Mouse (Mus musculus): ENCODE data around the gene Apc2.

Apc2 gene

DNA sequence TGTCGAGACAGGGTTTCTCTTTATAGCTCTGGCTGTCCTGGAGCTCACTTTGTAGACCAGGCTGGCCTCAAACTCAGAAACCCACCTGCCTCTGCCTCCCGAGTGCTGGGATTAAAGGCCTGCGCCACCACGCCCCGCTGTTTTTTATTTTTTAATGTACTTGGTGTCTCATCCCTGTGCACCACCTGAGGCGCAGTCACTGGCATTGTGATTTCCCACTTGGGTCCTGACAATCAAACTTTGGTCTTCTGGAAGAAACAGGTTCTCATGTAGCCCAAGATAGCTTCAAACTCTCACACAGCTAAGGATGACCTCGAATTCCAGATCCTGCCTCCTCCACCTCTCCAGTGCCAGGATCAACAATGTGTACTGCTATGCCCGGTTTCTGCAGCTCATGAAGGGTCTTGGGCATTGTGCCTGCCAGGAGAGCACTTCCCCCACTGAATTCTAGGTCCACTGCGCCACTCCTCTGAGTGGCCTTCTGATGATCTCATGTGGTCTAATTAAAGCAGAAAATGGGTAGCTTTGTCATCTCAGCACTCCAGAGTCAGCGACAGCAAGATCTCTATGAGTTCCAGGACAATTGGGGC, 32.9 kb upstream of the Apc2 start:
- no peak for DNase-seq

DNA sequence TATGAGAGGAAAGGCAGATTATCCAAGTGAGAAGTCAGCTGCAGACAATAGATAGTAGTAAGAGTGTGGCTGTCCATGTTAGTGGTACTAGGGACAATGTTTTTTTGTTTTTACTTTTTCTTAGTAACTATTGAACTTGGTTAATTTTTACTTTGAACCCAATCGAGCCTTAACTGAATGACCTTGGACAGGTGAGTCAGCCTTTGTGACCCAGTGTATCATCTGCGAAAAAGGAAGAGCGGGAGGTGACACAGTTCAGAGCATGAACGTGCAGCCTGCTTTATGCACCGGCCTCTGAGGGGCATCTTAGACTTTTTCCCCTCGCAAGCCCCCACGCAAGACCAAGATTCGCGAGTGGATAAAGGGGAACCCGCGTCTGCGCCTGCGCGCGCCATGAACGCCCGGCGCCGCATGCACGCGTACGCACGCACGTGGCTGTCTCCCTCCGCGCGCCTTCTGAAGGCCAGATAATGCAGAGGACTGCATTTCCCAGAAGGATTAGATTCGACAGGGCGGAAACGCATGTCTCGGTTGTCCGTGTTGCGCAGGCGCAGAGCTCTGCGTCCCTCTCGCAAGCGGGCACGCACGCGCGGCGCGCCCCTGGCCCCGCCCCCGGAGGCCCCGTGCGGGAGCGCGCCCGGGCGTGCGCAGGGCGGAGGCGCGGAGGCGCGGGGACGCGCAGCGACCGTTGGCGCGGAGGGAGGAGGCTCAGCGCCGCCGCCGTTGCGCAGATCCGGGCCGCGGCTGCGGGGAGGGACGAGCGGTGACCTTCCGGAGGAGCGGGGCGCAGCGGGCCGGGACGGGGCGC, 31.2 kb upstream of the Apc2 start:
- DNase-seq: peak; percentile 99 to 100

DNA sequence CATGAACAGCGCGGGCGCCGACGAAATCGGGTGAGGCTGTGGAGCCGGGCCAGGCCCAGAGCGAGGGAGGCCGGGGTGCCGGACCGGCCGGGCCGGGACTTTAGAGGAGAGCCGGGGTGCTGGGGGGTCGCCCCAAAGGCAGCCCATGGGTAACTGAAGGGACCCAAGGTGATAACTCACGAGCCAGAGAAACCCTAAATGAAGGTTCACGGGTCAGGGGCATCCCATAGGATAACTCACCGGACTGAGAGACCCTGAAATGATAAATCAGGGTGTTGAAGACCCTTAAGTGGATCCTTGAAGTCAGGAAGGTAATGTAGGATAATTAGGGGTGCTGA, 30.7 kb upstream of the Apc2 start:
- DNase-seq: no peak

DNA sequence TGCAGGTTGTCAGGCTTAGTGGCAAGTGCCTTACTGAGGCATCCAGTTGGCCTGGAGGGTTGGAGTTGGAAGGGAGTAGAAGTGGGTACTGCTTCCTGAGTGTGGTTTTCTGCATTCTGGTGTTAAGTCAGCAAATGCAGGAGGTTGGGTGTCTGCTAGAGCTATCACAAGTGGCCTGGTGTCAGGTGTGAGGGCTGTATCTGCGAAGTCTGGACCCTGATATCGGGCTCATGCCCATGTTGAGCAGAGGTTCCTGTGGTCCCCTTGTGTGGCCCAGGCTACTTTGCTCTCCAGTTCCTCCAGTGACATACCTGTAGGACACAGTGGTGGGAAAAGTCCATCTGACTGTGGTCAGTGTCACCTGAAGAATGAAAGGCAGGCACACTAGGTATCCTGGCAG, 25.7 kb upstream of the Apc2 start:
- DNase-seq: no peak

DNA sequence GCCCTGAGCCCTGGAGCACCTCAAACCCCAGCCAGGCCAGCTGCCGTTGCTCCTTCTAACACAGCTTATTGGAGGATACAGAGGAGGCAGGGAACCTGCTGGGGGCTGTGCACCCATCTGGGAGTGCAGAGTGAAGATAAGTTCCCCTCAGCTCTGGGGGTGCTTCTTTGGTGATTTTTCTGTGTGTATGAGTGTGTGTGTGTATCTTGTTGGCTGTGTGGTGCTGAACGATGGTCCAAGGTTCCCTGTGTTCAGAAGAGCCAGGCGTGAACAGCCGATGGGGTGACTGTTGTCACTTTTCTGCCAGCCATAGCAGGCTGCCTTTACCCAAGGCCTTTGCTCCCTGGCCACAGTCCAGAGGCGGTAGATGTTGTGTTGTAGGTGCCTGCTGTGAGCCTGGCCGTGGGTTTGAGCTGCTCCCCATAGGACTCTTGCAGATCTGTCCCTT, 25.0 kb upstream of the Apc2 start:
- DNase-seq: no peak

DNA sequence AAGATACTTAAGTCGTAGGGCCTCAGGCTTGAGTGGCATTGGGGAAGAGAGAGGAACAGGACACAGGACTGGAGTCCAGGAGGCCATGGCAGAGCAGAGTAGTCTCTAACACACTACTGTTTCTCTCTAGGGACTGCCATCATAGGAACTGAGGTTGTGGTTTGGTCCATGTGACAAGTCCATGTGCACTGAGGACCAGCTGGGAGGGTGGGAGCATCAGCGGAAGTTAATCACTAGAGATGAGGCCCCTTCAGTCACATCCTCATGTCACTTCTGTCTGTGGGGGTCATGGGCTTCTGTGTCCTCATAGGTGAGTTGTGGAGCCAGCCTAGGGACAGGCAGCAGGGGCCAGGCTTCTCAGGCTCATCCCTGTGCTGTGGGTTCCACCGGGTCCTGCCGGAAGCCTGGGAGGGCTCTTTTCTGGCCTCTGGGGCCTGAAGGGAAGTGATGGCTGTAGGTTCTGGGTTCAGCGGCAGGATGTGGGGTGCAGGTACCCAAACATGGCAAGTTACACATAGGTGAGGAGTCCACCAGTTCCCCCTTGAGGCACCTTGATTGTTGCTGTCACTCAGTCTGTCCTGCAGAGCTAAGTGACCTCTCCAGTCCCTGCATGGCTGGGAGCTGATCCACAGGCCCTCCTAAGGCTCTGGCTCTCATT, 24.5 kb upstream of the Apc2 start:
- no peak for DNase-seq

DNA sequence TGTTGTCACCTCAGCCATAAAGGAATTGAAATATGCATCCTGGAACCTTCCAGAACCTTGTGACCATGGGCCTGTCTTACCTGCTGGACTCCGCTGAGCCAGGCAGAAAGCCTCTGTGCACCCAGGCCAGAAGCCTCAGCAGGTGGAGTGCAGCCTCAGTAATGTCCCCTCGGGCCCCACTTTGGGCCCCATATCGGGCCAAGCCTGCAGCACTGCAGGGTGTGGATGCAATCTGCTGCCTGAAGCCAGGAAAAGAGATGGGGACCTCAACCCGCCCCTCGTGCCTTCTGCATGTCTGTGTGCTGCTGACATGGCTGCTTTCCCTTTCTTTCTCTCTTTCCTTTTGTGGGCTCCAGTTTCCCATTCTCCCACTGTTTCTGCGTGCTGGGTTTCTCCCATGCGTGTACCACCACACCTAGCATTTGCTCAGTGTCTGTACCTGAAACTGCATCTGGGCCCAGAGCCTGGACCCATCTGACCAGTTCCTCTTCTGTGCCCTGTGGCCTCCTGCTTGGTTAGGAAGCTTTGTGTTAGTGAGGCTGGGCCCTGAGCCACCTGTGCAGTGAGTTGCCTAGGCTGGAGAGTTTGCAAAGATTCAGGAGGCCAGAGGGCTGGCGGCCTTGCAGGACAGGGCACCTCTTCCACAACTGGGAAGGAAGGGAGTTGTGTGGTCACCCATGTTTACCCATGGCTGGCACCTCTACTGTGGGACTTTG, 23.7 kb upstream of the Apc2 start:
- no peak for DNase-seq

DNA sequence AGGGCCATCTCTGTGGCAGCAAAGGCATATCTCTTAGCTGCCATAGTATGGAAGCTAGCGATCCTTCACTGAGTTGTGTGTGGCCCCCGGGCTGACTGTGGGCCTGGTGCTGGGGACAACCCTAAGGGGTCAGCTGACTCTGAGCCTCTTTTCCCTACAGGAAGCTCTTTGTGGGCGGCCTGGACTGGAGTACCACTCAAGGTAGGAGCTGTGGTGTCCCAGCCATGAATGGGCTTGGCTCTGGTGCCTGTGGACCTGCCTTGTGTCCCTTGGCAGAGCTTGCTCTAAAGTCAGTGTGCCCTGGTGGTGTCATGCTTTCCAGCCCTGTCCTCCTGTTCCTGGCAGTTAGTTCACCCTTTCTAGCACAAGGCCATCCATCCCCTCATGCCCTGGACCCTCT, 21.9 kb upstream of the Apc2 start:
- DNase-seq: peak; percentile 32 to 70

DNA sequence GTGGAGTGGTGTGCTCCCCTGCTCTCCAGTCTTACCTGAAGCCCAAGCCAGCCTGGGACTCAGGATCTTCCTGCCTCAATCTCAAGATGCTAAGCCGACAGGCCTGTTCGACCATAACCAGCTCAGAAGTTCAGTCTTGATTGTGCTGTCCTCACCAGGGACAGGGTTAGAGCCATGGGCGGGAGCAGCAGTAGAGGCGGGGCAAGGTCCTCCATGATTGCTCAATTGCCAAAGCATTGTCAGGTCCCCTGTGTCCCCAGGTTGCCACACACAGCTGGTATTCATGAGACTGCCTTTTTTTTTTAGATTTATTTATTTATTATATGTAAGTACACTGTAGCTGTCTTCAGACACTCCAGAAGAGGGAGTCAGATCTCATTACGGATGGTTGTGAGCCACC, 19.5 kb upstream of the Apc2 start:
- no peak for DNase-seq

DNA sequence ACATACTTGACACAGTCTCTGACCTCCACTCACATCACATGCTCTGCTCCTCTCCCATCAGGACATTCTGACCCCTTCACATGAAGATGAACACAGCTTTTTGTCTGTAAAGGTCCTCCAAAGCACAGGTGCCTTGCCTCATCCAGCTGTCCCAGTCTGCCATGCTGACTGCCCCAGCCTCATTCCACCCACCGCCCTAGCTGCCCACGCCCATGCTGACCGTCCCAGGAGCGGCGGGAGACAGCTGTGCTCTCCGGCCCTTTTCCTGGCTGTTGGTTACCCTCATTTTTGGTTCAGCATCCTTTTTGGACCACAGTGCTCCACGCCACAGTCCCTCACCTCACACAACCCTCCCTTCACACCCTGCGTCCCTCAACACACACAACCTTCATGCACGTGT, 17.4 kb upstream of the Apc2 start:
- DNase-seq: no peak

DNA sequence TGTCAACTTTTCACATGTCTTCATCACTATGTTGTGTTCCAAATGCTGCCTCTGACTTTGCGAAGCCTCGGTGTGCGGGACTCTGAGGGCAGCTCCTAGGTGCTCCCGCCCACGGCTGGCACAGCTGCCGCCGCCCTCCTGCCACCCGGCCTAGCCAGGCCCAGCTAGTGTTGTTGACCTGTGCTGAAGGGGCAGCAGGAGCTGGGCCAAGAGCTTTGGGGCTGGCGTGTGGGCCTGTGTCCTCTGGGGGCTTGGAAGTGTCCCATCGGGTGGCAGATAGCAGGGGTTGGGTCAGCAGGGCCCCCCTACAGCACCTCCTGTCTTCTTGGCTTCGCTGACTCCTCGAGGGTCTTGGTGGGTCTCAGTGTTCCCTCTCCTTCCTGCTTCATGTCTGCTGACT, 16.5 kb upstream of the Apc2 start:
- DNase-seq: no peak

DNA sequence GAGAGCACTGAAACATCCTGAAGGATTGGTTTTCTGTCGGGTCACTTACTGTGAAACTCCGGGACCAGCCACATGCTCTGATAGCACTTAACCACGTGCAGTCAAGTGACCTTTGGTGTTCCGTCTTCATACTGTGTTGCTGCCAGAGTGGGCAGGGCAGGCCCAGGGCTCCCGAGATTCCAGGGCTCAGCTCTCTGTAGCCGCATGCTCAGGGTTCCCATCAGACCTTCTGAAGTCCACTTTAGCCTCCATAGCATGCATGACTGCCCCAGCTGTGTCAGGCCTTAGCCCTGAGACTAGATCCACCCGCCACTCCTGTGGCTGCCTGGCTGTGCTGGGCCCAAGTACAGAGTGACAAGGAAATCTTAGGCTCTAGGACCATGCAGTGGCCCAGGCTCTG, 14.5 kb upstream of the Apc2 start:
- peak; percentile 46 to 79 for DNase-seq

DNA sequence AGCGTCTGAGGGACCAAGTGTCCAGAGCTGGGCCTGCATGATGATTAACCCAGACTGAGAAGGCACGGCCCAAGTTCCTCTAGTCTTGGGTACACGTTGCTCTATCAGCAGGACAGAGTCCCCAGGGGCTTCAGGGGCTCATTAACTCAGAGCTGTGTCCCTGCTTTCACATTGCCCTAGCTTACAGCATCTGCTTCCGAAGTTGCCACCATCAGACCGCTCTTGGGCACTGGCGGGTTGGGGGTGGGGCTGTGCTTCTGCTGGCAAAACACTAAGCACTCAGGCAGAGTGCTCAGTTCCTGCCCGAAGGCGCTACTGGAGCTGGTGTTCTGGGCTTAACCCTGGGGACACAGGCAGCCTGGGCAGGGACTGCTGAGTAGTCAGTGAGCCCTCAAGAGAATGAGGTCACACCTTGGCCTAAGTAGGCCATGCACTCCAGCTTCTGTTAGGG, 13.8 kb upstream of the Apc2 start:
- peak; percentile 76 to 90 for DNase-seq

DNA sequence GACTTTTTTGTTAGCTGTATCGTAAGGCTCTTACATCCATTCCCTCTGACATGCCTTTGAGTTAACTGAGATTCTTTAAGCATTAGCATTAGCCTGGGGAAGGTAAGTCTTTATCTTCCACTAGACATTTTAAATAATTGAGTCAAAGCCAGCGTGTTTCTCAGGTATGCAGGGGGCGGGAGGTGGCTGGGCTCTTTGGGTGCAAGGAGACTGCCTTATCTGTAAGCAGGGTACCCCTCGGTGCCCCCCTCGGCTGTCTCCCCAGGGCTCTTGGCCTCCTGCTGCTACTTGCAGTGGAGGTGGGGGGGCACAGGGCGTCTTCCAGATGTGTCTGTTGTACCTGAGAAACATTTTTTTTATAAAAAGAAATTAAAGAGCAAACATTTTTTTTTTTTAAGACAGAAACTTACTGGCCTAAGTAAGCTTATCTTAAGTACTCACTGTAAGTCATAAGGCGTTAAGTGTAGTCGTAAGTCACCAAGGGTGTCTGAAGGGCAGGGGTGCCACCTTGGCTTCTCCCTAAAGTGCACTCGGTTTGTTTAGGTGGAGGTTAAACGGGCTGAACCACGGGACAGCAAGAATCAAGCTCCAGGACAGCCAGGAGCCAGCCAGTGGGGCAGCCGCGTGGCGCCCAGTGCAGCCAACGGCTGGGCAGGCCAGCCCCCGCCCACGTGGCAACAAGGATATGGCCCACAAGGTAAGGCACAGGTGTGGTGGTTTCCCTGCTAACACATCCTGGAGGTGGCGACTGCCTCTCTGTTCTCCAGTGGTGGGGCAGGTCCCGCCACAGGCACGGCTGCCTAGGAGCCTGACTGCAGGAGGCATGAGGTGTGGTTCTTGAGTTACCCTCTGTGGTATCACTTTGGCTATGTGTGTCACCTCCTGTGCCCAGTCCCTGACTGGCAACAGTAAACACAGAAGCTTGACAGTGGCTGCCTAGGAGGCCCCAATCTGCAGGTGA, 13.0 kb upstream of the Apc2 start:
- peak; percentile 56 to 89 for DNase-seq

DNA sequence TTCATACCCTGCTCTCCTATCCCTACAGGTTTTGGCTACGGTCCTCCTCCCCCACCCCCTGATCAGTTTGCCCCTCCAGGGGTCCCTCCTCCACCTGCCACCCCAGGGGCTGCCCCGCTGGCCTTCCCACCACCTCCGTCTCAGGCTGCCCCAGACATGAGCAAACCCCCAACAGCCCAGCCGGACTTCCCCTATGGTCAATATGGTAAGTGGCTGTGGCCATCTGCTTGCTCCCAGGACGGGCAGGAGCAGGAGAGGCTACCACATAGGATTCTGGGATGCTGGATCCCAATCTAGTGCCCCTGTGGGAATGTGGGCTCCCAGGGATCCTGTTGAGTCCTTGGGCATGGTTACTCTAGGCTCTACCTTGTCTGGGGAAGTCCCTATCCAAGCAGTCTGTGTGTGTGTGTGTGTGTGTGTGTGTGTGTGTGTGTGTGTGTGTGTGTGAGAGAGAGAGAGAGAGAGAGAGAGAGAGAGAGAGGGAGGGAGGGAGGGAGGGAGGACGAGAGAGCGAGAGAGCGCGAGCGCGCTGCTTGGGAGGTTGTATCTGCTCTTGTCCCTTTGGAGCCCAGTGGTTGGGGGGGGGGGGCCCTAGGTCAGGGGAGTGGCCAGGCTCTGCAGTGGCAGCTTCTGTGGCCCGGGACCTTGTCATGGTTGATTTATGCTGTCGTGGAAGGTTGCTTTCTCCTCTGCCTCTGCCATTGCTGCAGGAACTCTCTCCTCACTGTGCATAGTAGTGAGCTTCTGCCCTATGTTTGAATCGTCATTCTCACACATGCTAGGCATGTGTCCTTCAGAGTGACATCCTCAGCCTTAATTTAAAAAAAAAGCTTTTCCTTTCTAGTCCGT, 10.3 kb upstream of the Apc2 start:
- no peak for DNase-seq

DNA sequence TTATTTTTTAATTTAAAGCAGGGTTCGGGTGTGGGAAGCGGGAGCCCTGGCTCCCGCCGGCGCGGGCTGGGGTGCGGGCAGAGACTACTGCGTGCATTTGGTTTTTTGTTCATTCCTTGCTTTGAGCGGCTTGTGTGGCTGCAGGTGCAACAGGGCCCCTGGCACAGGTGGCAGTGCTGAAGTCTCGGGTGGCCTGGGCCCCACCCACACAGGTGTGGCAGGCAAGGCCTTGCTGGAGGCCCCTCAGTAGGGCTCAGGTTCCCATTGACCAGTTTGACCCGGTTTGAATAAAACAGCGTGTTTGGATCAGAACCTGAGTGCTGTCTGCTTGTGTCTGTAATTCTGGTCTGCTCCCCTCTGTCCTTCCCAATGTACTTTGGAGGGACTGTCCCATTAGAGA, 7.7 kb upstream of the Apc2 start:
- DNase-seq: no peak

DNA sequence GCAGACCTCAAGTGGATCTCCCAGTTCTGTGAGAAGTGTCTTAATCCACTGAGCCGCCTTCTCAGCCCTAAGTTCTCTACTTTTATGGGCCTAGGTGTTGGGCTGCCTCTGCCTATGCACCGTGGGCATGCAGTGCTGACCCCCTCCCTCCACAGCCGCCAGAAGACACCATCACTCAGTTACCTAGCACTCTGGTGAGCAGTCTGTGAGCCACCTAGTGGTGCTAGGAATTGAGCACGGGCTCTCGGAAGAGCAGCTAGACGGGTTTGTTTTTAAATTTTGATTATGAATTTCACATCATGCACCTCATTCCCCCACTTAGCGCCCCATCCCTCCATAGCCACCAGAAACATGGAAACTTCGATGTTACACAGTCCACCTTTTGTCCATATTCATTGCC, 7.1 kb upstream of the Apc2 start:
- DNase-seq: no peak

DNA sequence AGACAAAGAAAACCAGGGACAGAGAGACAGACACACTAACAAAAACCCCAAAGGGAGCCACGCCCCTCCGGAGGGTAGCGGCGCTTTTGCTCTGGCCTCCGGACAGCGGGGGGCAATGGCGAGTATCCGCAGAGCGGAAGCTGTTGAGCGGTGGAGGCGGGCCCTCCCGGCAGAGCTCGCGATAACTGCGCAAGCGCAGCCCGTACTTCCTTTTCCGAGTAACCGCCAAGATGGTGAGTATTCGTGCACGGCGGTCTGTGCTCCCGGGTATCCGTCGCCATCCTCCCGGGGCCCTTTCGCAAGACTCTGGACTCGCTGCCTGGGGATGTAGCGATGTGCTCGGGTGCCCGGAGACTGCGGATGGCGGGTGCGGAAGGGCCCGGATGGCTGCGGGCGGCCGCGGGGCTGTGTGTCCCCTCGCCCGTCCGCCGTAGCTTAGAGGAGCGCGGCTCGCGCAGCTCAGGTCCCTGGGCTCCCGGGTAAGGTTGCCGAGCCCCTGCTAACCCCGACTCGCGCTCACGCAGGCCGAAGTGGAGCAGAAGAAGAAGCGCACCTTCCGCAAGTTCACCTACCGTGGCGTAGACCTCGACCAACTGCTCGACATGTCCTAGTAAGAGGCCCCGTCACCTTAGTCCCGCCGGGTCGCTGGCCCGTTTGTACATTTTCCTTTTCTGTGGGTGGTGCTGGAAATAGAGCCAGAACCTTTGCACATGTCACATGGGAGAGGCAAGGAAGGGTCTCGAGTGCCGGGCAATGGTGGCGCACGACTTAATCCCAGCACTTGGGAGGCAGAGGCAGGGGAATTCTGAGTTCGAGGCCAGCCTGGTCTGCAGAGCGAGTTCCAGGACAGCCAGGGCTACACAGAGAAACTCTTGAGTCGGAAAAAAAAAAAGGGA, 3.3 kb upstream of the Apc2 start, which contains the start of gene Rps15:
Gene Rps15 (plus strand): TSS at position 203 of the 896 bp plus-strand sequence.
- DNase-seq: peak; percentile 97

DNA sequence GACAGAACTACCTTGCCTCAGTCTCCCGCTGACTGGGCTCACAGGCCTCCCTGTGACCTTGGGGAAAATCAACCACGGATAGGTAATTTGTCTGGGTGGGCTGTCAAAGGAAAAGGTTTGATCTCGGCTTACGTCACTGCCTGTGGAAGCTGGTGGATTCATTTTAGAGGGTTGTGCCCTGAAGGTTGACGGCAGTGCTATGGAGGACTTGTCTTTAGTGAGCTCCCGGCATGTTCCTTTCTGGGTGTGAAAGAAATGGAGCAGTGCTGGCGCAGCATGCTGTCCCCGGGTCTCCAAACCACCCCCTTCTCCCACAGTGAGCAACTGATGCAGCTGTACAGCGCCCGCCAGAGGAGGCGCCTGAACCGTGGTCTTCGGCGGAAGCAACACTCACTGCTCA, 2.5 kb upstream of the Apc2 start:
- DNase-seq: no peak

DNA sequence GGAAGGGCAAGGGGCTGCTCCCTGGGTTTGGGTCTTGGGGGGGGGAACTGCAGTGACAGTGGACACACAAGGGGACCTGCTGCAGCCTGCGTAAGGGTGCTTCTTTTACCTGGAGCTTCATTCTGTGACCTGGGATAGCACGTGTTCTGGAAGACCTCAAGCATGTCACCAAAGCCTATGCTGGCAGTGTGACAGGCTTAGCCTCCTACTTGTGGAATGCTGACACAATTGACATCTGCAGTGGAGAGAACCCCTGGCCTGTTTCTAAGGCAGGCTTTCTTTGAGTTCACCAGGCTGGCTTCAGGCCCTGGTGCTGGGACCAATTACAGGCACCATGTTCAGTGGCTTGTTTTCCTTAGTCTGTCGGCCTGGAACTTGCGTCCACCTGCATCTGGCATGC, 1.5 kb upstream of the Apc2 start:
- DNase-seq: no peak
